In genomic region chr13:91807155-91807839, GRCm38 (mm10) we compare ENCODE assay signal across 8 mouse cellular contexts. TPM values are rescaled to one million over a fixed set of nuclear protein-coding genes. Genes with fewer than 3 reads are reported as not detected.
DNase-seq lines count a peak whose midpoint lies in the region; ATAC-seq and TF ChIP-seq lines count a peak whose summit lies in the region.

Zcchc9 (minus strand) TSS chr13:91807705.

- H3K79me2 ChIP-seq in liver, adult 2 months (ENCODE audit: control insufficient read depth, insufficient read depth, low read length): peaks cover 7% of the 10 kb centered on the region
- peaks cover 34% of the 10 kb centered on the region for H3K79me2 ChIP-seq in myocyte (ENCODE audit: control insufficient read depth, insufficient read depth)

- peaks cover 2% of the 10 kb centered on the region; the same call in 1 of the 2 replicates for H3K36me3 ChIP-seq in heart, embryonic 11.5 days (ENCODE audit: control insufficient read depth, insufficient read depth, low read length)
- peaks cover 19% of the 10 kb centered on the region for H3K36me3 ChIP-seq in kidney, embryonic 16.5 days (ENCODE audit: insufficient read depth, low read length)
- H3K36me3 ChIP-seq in liver, adult 2 months (ENCODE audit: control insufficient read depth, insufficient read depth, low read length): peaks cover 13% of the 10 kb centered on the region
- peaks cover 18% of the 10 kb centered on the region for H3K36me3 ChIP-seq in myocyte (ENCODE audit: control insufficient read depth, insufficient read depth)
- H3K36me3 ChIP-seq in splenic B cell, adult 2 months (ENCODE audit: control insufficient read depth, insufficient read depth, low read length, poor library complexity, severe bottlenecking): peaks cover 4% of the 10 kb centered on the region

- peak; percentile 83 for TF ChIP-seq POLR2A in liver, adult 2 months (IDR thresholded peaks at IDR 0.05; ENCODE audit: extremely low read depth, insufficient read depth, low read length)
- peak; percentile 91 for TF ChIP-seq POLR2A in myocyte (IDR thresholded peaks at IDR 0.05; ENCODE audit: insufficient read length, low read depth)

- H3K4me1 ChIP-seq in heart, embryonic 11.5 days (ENCODE audit: control insufficient read depth, insufficient read depth, low read length): peaks cover 9% of the 10 kb centered on the region; the same call in 1 of the 2 replicates
- H3K4me1 ChIP-seq in kidney, embryonic 16.5 days (ENCODE audit: insufficient read depth, low read length): peaks cover 9% of the 10 kb centered on the region; the same call in 1 of the 2 replicates
- H3K4me1 ChIP-seq in liver, adult 2 months (ENCODE audit: control insufficient read depth, insufficient read depth, low read length): peaks cover 5% of the 10 kb centered on the region; the same call in 1 of the 2 replicates

- under 1% methylated on average over 50 of the region's 50 CpGs for WGBS in heart, embryonic 11.5 days (ENCODE audit: insufficient replicate concordance)
- under 1% methylated on average over 43 of the region's 50 CpGs for WGBS in kidney, embryonic 16.5 days
- WGBS in liver, adult 2 months: under 1% methylated on average over 50 of the region's 50 CpGs

- ATAC-seq in erythroblast, adult 5-6 weeks (replicated peaks; ENCODE audit: low FRiP score, poor library complexity, severe bottlenecking): peak; percentile 99
- ATAC-seq in heart, embryonic 11.5 days (replicated peaks; ENCODE audit: insufficient number of reproducible peaks, low FRiP score, low TSS enrichment): peak; percentile 97
- peak; percentile 99 for ATAC-seq in kidney, embryonic 16.5 days (ENCODE audit: low FRiP score, low TSS enrichment)

- H3ac ChIP-seq in myocyte (ENCODE audit: control insufficient read depth, insufficient read length): peak within 1 kb of the TSS; percentile 38

- H3K4me2 ChIP-seq in heart, embryonic 11.5 days: peak within 1 kb of the TSS; percentile 66
- peak within 1 kb of the TSS; percentile 75 for H3K4me2 ChIP-seq in kidney, embryonic 16.5 days (replicated peaks; ENCODE audit: low read depth, low read length)
- H3K4me2 ChIP-seq in myocyte (ENCODE audit: low read depth): peak within 1 kb of the TSS; percentile 96

- H3K9me3 ChIP-seq in heart, embryonic 11.5 days (replicated peaks; ENCODE audit: control insufficient read depth, low read length): no peaks in the 10 kb centered on the region
- no peaks in the 10 kb centered on the region for H3K9me3 ChIP-seq in kidney, embryonic 16.5 days (ENCODE audit: low read length)

- H3K27me3 ChIP-seq in heart, embryonic 11.5 days (ENCODE audit: control insufficient read depth, insufficient read depth, low read length): no peaks in the 10 kb centered on the region
- no peaks in the 10 kb centered on the region for H3K27me3 ChIP-seq in kidney, embryonic 16.5 days (ENCODE audit: insufficient read depth, low read length)
- no peaks in the 10 kb centered on the region for H3K27me3 ChIP-seq in liver, adult 2 months (ENCODE audit: control insufficient read depth, insufficient read depth, low read length)
- H3K27me3 ChIP-seq in myocyte (ENCODE audit: control insufficient read depth, insufficient read depth, insufficient read length): no peaks in the 10 kb centered on the region
- H3K27me3 ChIP-seq in splenic B cell, adult 2 months (ENCODE audit: control insufficient read depth, insufficient read depth, low read length, poor library complexity, severe bottlenecking): no peaks in the 10 kb centered on the region

- peak; percentile 89 to 91 for DNase-seq in B cell, adult 2 months
- DNase-seq in brain, adult 2 months (ENCODE audit: low read depth, low spot score): peak; percentile 96
- DNase-seq in liver, adult 2 months (ENCODE audit: extremely low read depth, low read depth, low spot score): peak; percentile 72
- DNase-seq in splenic B cell, adult 2 months (ENCODE audit: low read depth, low spot score): peak; percentile 93

- peak within 1 kb of the TSS; percentile 82 for H3K9ac ChIP-seq in heart, embryonic 11.5 days (ENCODE audit: low read depth, low read length)
- H3K9ac ChIP-seq in kidney, embryonic 16.5 days (replicated peaks; ENCODE audit: low read length): peak within 1 kb of the TSS; percentile 99
- H3K9ac ChIP-seq in liver, adult 2 months (ENCODE audit: low read depth, low read length): peak within 1 kb of the TSS; percentile 100

- peak within 1 kb of the TSS; percentile 93 for H3K4me3 ChIP-seq in heart, embryonic 11.5 days (ENCODE audit: low read depth, low read length)
- peak within 1 kb of the TSS; percentile 98 for H3K4me3 ChIP-seq in kidney, embryonic 16.5 days (ENCODE audit: low read length)
- H3K4me3 ChIP-seq in liver, adult 2 months (ENCODE audit: insufficient read depth, low read depth, low read length): peak within 1 kb of the TSS; percentile 100
- H3K4me3 ChIP-seq in myocyte: peak within 1 kb of the TSS; percentile 91

- TF ChIP-seq CTCF in liver, adult 2 months (IDR thresholded peaks at IDR 0.05; ENCODE audit: low read depth, low read length): peak; percentile 45

- H3K27ac ChIP-seq in heart, embryonic 11.5 days (ENCODE audit: low read depth, low read length): peak within 1 kb of the TSS; percentile 80
- peak within 1 kb of the TSS; percentile 96 for H3K27ac ChIP-seq in kidney, embryonic 16.5 days (ENCODE audit: low read length)
- peak within 1 kb of the TSS; percentile 92 for H3K27ac ChIP-seq in liver, adult 2 months (replicated peaks; ENCODE audit: insufficient read depth, low read depth, low read length)

TF ChIP-seq in myocyte, 11 proteins besides CTCF, POLR2A, EP300 and RAD21:
- TF ChIP-seq SRF (IDR thresholded peaks at IDR 0.05; ENCODE audit: control insufficient read depth, insufficient read length, low read depth) (peak; percentile 71), POLR2AphosphoS2 (IDR thresholded peaks at IDR 0.05; ENCODE audit: insufficient read length, low read depth) (peak; percentile 97), CEBPB (IDR thresholded peaks at IDR 0.05; ENCODE audit: insufficient read depth, poor library complexity, severe bottlenecking) (no peak), MYOD1 (IDR thresholded peaks at IDR 0.05; ENCODE audit: control insufficient read depth in 1 of 3, insufficient read length in 2 of 3, low read depth in 2 of 3) (peak in 1 of 3 experiments; percentile 17), MYOG (IDR thresholded peaks at IDR 0.05; ENCODE audit: control insufficient read depth in 1 of 3, insufficient read depth in 1 of 3, insufficient read length in 2 of 3, low read depth in 2 of 3) (peak in 1 of 3 experiments; percentile 19), MAX (IDR thresholded peaks at IDR 0.05; ENCODE audit: low read depth) (no peak)

RNA-seq across cellular contexts. Expression of gene Zcchc9, which starts in this region (rescaled TPM):
- total RNA-seq in erythroblast, adult 5-6 weeks (2015; ENCODE audit: low replicate concordance): 12.1 and 13.6 TPM in 2 replicates
- 7.8 and 9.9 TPM in 2 replicates for total RNA-seq in erythroblast, adult 5-6 weeks (2017; ENCODE audit: low replicate concordance)
- 24.3 and 27.9 TPM in 2 replicates for polyA plus RNA-seq in heart, embryonic 11.5 days (2014; fragmentation: Nextera tagmentation; extraction: Ambion mirVana)
- 32.7 and 33.6 TPM in 2 replicates for polyA plus RNA-seq in kidney, embryonic 16.5 days (2015; fragmentation: Nextera tagmentation; extraction: Ambion mirVana)
- total RNA-seq in liver, adult 2 months (2014; rRNA removed): 7.3 and 9.4 TPM in 2 replicates
- polyA plus RNA-seq in liver, adult 2 months (2012; rRNA removed): 8.5 and 9.5 TPM in 2 replicates
- polyA plus RNA-seq in myocyte (2012; fragmentation: generic; extraction: Trizol): 12.1 TPM

Comparison
In these comparisons a context has a peak if more than half of its experiments do, and no peak if none do; other contexts are left out.
1. Peak in every context shown above with its lines: DNase-seq, ATAC-seq, H3K4me3 ChIP-seq and H3K27ac ChIP-seq.